Mouse (Mus musculus) right cerebral cortex, postnatal 25 days (tissue): ENCODE measurements around the gene Rnf32.

Source experiments
- DNase-seq: peaks from one replicate; pipeline ENCODE4 v3.0.0; 2022

Rnf32 gene

GRCm38 (mm10) chr5:29274746-29275145 lies 79.0 kb downstream of the Rnf32 start:
- DNase-seq, result no peak
